Mouse (Mus musculus) testis, adult 10 weeks (tissue): Measurements from ENCODE around the gene Mrgpra9. TPM values are rescaled to one million over a fixed set of nuclear protein-coding genes. Genes with fewer than 3 reads are reported as not detected.

Experiments used
- polyA plus RNA-seq: library from polyadenylated mRNA; stranded (reverse); fragments of 350-450 nt; fragmentation: Illumina TruSeq; extraction: RNeasy Lipid Tissue Mini Kit (QIAGEN cat#74804); gene quantifications from one replicate; pipeline ENCODE4 v1.2.3, GENCODE M21; 2014; ENCODE audit warnings: low read depth, low replicate concordance

Mrgpra9 gene
- not detected for polyA plus RNA-seq

DNA sequence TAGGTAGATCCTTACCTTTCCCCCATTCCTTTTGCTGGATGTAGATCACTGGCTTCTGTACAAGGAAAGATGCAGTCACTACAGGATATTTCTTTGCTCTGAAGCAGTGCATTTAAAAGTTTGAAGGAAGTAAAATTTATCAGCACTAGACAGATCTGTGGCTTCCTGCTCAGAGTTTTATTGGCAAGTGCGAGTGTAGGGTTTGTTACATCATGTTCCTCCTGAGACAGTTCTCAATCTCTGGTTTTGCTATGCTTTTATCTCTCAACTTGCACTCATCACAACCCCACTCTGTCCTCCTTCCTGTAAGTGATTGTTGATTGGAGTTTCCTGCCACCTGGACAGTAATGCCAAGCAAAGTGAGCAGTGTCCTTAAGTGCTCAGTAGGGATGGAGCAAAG is at the start of gene Mrgpra9:
Gene Mrgpra9, minus strand, starts transcription at position 79 of the 400 bp plus-strand sequence.

DNA sequence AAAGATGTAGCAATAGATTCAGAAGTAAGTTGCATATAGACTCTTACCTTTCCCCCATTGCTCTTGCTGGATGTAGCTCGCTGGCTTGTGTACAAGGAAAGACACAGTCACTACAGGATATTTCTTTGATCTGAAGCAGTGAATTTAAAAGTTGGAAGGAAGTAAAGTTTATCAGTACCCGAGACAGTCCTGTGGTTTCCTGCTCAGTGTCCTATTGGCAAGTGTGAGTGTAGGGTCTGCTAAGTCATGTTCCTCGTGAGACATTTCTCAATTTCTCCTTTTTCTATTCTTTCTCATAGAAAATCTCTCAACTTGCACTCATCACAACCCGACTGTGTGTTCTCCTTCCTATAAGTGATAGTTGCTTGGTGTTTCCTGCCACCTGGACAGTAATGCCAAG is 47.8 kb downstream of the Mrgpra9 start, which contains the start of gene Mrgpra6:
Gene Mrgpra6, minus strand, starts transcription at position 91 of the 400 bp plus-strand sequence.

Other genes starting within 250 kb of the Mrgpra9 start
- gene Spty2d1, start 244.4 kb downstream of the Mrgpra9 start, polyA plus RNA-seq: 14.4 TPM
- 2.6 TPM for gene Tmem86a, start 202.2 kb downstream of the Mrgpra9 start, polyA plus RNA-seq
- not detected for gene Ptpn5, start 119.2 kb downstream of the Mrgpra9 start, polyA plus RNA-seq
- gene Mrgpra6, start 47.9 kb downstream of the Mrgpra9 start, polyA plus RNA-seq: not detected
- not detected for gene Mrgpra1, start 101.4 kb upstream of the Mrgpra9 start, polyA plus RNA-seq
- gene Mrgpra2a, start 199.3 kb upstream of the Mrgpra9 start, polyA plus RNA-seq: not detected